Mouse (Mus musculus) Patski (cell line): ENCODE measurements at regions not wholly inside any gene's neighbourhood (a gene's known extent, or its start where the extent isn't known, plus 50 kb on each side); places are given as distances from the start of the nearest gene placed in this dataset.

Source experiments
- ATAC-seq: fragments of 100-300 bp; one replicate; pipeline ENCODE4 v1.8.0; 2021
- CTCF ChIA-PET: fragments of 350-600 bp; sonication (Branson Sonifier 250); formaldehyde crosslinking; loops from one replicate; lab custom pipeline; 2022; ENCODE audit warnings: inconsistent platforms; lab: Charles Lee
- POLR2A ChIA-PET: fragments of 350-600 bp; sonication (Branson Sonifier 250); formaldehyde crosslinking; loops from one replicate; lab custom pipeline; 2022; ENCODE audit warnings: antibody characterized with exemption, inconsistent platforms; lab: Charles Lee
- DNase-seq: peaks from one replicate; pipeline ENCODE4 v3.0.0-alpha.2; 2011; ENCODE audit warnings: low read depth, low spot score
- H3K27me3 ChIP-seq: fragments of 371-371 bp; one replicate; pipeline ENCODE4 v1.5.1; 2021
- CTCF ChIP-seq: fragments of 100-300 bp; IDR thresholded peaks from one replicate; pipeline ENCODE4 v1.5.1; 2021
- in situ Hi-C: fragments of 300-500 bp; cut with MboI; formaldehyde crosslinking; loops from 3 replicates; pipeline ENCODE4 v1.11.1; 2018; ENCODE audit warnings: low pct_unique_long_range_greater_than_20kb, mixed read lengths

DNA sequence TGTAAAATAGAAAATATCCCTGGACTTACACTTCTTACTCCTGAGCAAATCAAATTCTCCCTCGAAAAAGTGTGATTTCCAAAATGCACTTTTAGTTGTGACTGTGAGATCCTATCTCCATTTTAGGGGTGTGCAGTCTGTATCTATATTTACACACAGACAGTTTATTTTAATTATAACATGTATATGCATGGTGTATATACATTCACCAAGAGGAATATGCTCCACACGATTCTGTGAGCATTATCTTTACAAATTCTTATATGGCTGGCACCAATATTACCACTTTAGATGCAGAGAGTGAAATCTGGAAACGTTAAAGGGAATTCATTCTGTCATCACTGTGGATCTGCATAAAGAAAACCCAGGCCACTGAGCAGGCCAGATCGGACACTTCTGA is 143.5 kb upstream of the Igbp1b start:
- ChIA-PET CTCF (interaction anchor here (0.8 kb wide), 1 partner anchor 21 kb away, joined by 3 read pairs; no protein-coding TSS in a partner anchor), POLR2A (no interaction called here)
- in situ Hi-C loops, result no loop called here
- ATAC-seq (no peak), DNase-seq (no peak)
- no peaks in the 10 kb centered on the region for H3K27me3 ChIP-seq
- TF ChIP-seq CTCF, result no peak

DNA sequence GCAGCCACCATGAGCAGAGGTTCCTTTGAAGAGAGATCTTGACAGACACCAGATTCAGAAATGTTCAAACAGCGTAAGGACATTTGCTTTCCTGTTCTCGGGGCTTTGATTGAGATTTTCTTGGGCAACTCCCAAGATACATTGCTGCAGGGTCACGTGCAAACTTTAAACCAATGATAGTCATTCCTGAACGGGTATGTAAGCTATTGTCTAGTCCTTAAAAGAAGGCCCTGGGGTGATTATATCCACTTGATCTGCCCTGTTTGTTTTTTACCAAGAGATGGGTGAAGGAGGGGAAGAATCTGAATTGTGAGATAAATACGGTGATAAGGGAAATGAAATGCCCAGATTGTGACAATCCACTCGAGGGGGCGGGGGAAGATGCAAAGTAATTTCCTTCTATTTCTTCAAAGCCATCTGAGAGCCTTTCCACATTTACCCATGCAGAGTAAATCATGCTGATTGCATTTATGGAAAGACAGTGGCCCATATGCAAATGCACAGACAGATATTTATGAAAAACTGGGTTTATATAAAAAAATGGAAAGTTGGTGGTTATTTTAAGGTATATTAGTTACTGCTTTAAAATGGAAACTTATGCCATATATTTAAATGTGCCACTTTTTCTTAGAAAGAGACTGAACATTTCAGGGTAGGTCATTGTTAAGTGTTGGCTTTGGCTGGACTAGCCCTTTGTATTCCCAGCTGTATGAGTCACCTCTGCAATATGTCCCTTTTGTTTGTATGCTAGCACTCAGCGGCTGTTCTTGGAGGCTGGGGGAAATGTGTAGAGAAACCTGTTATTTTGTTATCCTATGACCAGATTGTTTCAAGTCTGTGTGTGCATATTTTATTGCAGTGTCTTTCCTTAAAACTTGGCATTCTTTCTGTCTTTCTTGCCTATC is 142.7 kb upstream of the Igbp1b start:
- H3K27me3 ChIP-seq, result no peaks in the 10 kb centered on the region
- no peak for TF ChIP-seq CTCF
- ATAC-seq (no peak), DNase-seq (no peak)
- POLR2A ChIA-PET, result no interaction called here
- CTCF ChIA-PET, result no interaction called here
- in situ Hi-C loops, result no loop called here

DNA sequence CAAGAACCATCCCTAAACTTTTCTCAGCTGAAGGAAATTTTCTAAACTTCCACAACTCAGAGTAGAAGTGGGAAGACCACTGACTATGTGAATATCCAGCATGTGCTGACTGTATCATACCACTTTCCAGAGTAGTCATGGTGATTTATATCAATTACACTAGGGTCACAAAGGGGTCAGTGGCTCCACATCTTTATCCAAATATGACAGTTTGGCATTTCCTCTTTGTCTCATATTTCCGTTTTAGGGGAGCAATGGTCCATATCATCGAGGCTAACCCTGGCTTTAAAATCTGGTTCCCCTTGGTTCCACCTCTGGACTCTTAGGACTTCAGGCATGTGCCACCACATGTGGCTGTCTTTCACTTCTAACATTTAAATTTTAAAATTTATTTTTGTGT is 136.4 kb upstream of the Igbp1b start:
- H3K27me3 ChIP-seq, result no peaks in the 10 kb centered on the region
- DNase-seq, result no peak
- POLR2A ChIA-PET, result no interaction called here
- CTCF ChIA-PET, result no interaction called here
- TF ChIP-seq CTCF, result no peak
- ATAC-seq, result no peak
- in situ Hi-C loops, result no loop called here

DNA sequence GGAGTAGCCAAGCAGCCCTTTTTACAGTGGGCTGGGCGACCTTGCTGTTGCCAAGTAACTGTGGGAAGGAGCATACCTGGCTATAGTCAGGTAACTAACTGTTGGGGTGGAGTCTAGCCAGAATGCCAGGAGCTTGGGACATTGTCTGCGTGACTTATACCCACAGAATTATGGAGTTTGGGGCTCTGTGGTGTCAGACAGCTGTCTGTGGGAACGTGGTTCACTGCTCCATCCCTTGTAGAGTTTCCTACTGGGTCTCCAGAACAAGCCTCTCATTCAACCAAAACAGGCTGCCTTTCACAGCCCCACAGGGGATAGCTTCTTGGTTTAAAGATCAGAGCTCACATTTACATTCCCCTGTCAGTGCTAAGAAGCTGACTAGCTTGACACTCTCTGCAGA is 134.5 kb upstream of the Igbp1b start:
- no peak for ATAC-seq
- in situ Hi-C loops, result no loop called here
- no peak for TF ChIP-seq CTCF
- no peak for DNase-seq
- no peaks in the 10 kb centered on the region for H3K27me3 ChIP-seq
- POLR2A ChIA-PET, result no interaction called here
- CTCF ChIA-PET, result no interaction called here

DNA sequence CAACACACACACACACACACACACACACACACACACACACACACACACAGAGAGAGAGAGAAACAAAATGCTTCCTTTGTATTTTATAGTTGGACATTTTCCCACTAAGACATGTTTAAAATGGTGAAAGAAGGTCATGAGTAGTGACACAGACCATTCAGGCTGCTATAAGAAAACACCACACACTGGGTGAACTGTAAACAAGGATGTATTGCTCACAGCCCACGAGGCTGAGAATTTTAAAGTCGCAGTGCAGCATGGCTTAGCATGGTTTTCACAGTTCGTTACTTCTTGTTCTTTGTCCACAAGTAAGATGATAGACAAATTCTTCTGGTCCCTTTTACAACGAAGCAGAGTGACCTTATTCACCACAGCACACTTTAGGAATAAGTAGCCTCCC is 124.6 kb upstream of the Igbp1b start:
- ChIA-PET POLR2A (no interaction called here), CTCF (no interaction called here)
- DNase-seq (no peak), ATAC-seq (no peak)
- no peaks in the 10 kb centered on the region for H3K27me3 ChIP-seq
- TF ChIP-seq CTCF, result no peak
- in situ Hi-C loops, result no loop called here

DNA sequence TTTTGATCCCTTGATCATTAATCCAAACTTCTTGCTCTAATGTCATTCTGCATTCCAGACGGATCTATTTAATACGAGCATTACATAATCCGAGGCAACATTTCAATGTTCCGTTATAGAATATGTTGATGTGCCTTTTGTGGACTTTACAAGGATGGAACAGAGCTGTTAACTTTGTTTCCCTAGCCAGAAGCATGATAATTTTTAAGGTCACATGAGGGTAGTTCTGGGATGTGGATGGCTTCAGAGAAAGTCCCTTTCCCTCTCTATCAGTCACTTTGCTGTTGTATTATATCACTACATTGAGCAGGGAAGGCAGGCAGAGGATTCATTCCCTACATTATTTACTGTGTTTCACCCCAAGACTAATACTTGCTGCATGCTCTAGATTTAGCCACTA is 124.1 kb upstream of the Igbp1b start:
- in situ Hi-C loops, result no loop called here
- ATAC-seq, result no peak
- CTCF ChIA-PET, result no interaction called here
- POLR2A ChIA-PET, result no interaction called here
- no peak for DNase-seq
- H3K27me3 ChIP-seq, result no peaks in the 10 kb centered on the region
- no peak for TF ChIP-seq CTCF

DNA sequence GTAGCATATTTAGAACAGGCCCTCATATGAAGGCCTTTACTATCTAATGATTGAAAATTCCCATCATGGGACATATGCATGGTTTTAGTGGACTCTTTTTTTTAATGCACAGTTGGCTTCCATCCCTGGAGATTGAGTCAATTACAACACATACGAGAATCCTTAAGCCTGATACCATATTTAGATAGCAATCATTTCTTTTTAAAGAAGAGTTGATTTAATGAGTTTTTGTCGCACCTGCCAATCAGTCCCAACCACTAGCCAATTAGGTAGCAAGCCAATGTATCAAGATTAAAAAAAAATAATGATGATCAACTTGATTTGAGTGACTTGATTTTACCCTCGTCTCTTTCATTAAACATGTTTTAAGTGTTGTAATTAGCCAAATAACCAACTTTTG is 103.6 kb upstream of the Igbp1b start:
- TF ChIP-seq CTCF, result no peak
- ATAC-seq (no peak), DNase-seq (no peak)
- H3K27me3 ChIP-seq, result no peaks in the 10 kb centered on the region
- CTCF ChIA-PET, result no interaction called here
- POLR2A ChIA-PET, result no interaction called here
- in situ Hi-C loops, result no loop called here

DNA sequence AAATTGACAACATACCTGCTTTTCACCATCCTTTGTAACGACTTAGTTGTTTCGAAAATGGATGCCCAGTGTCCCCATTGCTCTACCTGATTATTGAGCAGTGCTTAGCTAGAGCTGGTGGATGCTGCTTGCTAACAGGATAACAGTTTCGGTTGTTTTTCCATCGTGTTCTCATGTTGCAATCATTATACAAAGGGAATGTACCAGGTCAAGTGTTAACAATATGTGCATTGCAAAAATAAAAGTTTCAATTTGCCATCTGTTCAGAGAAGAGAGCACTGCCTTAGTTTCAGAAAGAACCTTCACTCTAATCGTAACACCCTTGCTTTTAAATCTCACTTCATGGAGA is 96.6 kb upstream of the Igbp1b start:
- no peaks in the 10 kb centered on the region for H3K27me3 ChIP-seq
- ChIA-PET POLR2A (interaction anchor here (0.7 kb wide), 1 partner anchor 142 kb away, joined by 3 read pairs; no protein-coding TSS in a partner anchor), CTCF (no interaction called here)
- ATAC-seq, result no peak
- in situ Hi-C loops, result no loop called here
- no peak for DNase-seq
- TF ChIP-seq CTCF, result no peak

DNA sequence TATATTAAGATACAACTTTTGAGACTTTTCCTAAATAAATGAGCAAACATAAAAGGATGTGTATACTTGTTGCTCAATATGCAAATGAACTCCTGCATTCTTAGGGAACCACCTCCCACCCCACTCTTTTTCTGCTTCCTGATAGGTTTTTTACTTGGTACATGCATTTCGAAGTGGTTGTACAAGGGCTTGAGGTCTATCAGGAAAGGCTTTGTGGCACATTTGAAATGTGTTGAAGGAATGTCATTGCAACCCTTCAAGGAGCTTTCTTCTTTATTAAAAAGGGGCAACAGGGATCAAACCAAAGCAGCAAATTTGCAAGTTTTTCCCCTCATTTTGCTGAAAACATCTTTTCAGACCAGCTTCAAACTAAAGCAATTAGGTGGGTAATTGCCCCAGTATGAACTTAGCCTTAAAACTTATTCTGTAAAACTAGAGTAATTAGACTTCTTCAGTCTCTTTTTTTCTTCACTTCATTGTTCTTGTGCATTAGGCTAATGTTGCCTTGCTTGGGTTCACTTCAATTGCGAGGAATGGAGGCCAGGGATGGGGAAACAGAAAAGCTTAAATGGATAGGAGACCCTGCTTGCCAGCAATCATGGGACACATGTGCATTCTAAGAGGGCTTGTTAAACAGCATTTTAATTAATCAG is 96.1 kb upstream of the Igbp1b start:
- no peak for TF ChIP-seq CTCF
- ATAC-seq (no peak), DNase-seq (no peak)
- ChIA-PET CTCF (no interaction called here), POLR2A (interaction anchor here (0.7 kb wide), 1 partner anchor 142 kb away, joined by 3 read pairs; no protein-coding TSS in a partner anchor)
- in situ Hi-C loops, result no loop called here
- no peaks in the 10 kb centered on the region for H3K27me3 ChIP-seq

DNA sequence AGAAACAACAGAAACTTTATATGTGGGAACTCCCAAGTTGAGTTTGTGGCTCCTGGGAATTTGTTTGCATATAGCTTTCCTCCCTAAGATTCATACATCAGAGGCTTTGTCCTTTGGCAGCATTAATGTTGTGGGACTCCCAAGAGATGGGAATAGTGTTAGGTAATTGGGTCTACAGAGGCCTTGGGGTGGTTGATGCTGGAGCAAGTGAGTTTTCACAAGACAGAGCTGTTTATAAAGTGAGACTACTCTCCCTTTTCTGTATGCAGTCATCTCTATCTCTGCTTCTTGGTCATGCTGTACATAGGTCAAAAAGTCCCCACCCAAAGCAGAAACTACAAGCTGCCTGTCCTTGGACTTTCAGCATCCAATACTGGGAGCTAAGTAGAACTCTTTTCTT is 59.4 kb upstream of the Igbp1b start:
- POLR2A ChIA-PET, result no interaction called here
- ATAC-seq, result no peak
- TF ChIP-seq CTCF, result no peak

More for the DNA sequence above, 59.4 kb upstream of the Igbp1b start:
- DNase-seq, result no peak
- in situ Hi-C loops, result no loop called here
- CTCF ChIA-PET, result no interaction called here
- no peaks in the 10 kb centered on the region for H3K27me3 ChIP-seq
